10 mouse cellular contexts compared by ENCODE assay signal in genomic region chr17:22876316-22876715, GRCm38 (mm10). TPM values are rescaled to one million over a fixed set of nuclear protein-coding genes. Genes with fewer than 3 reads are reported as not detected.
DNase-seq lines count a peak whose midpoint lies in the region; ATAC-seq and TF ChIP-seq lines count a peak whose summit lies in the region.
"Had no signal": no experiment of that assay in that cellular context is flagged by ENCODE, and none has a peak within 500 bp of the region (broad histone marks: within the 10 kb centered on the region; RNA-seq: fewer than 3 reads in every experiment).

No protein-coding gene starts in this region.

- H3K27ac ChIP-seq in hindbrain, embryonic 14.5 days, result no peak overlapping the region
- H3K27ac ChIP-seq in hindbrain, embryonic 12.5 days, result no peak overlapping the region
- no peak overlapping the region for H3K27ac ChIP-seq in liver, embryonic 16.5 days (ENCODE audit: low read length)
- H3K27ac ChIP-seq: heart, adult 2 months; macrophage had no signal

- no peak for TF ChIP-seq CTCF in brain, embryonic 14.5 days (IDR thresholded peaks at IDR 0.05; ENCODE audit: borderline replicate concordance, extremely low read depth, insufficient read depth, insufficient read length)

- H3K4me1 ChIP-seq in hindbrain, embryonic 14.5 days (replicated peaks; ENCODE audit: control insufficient read depth, insufficient read depth, low read length), result no peaks in the 10 kb centered on the region
- no peaks in the 10 kb centered on the region for H3K4me1 ChIP-seq in hindbrain, embryonic 12.5 days
- no peaks in the 10 kb centered on the region for H3K4me1 ChIP-seq in liver, embryonic 16.5 days (ENCODE audit: control insufficient read depth, low read depth, low read length)

- H3K9me3 ChIP-seq in hindbrain, embryonic 14.5 days (ENCODE audit: control insufficient read depth, low read length), result 0 out of 2 replicates have a peak, but pooled peaks cover 4% of the 10 kb centered on the region
- peaks cover 6% of the 10 kb centered on the region for H3K9me3 ChIP-seq in hindbrain, embryonic 12.5 days (replicated peaks)
- no peaks in the 10 kb centered on the region for H3K9me3 ChIP-seq in liver, embryonic 16.5 days (replicated peaks; ENCODE audit: control insufficient read depth, low read length)

- H3K27me3 ChIP-seq in hindbrain, embryonic 14.5 days (ENCODE audit: control insufficient read depth, insufficient read depth, low read length), result no peaks in the 10 kb centered on the region
- H3K27me3 ChIP-seq in hindbrain, embryonic 12.5 days, result no peaks in the 10 kb centered on the region
- H3K27me3 ChIP-seq in liver, embryonic 16.5 days (ENCODE audit: control insufficient read depth, insufficient read depth, low read depth, low read length), result no peaks in the 10 kb centered on the region

- no peak for ATAC-seq in hindbrain, embryonic 14.5 days (ENCODE audit: low FRiP score)
- ATAC-seq in hindbrain, embryonic 12.5 days (ENCODE audit: low FRiP score), result no peak
- ATAC-seq in CD4-positive, CD25-positive, alpha-beta regulatory T cell, adult 4 months, result peak; percentile 47
- ATAC-seq in liver, embryonic 16.5 days (ENCODE audit: low read depth), result peak; percentile 69; the same call in 1 of the 2 replicates

- H3K4me2 ChIP-seq in hindbrain, embryonic 14.5 days (replicated peaks), result no peak overlapping the region
- no peak overlapping the region for H3K4me2 ChIP-seq in hindbrain, embryonic 12.5 days (replicated peaks)
- no peak overlapping the region for H3K4me2 ChIP-seq in liver, embryonic 16.5 days (ENCODE audit: low read depth, low read length)

- intact Hi-C loops in left cerebral cortex, postnatal 4 days (cut with DNase I), result no loop called here

- H3K9ac ChIP-seq in hindbrain, embryonic 14.5 days, result no peak overlapping the region
- H3K9ac ChIP-seq in hindbrain, embryonic 12.5 days, result no peak overlapping the region
- no peak overlapping the region for H3K9ac ChIP-seq in liver, embryonic 16.5 days (ENCODE audit: low read depth, low read length)

- H3K36me3 ChIP-seq in hindbrain, embryonic 14.5 days (replicated peaks; ENCODE audit: control insufficient read depth, insufficient read depth), result no peaks in the 10 kb centered on the region
- no peaks in the 10 kb centered on the region for H3K36me3 ChIP-seq in hindbrain, embryonic 12.5 days
- H3K36me3 ChIP-seq in liver, embryonic 16.5 days (ENCODE audit: control insufficient read depth, insufficient read depth), result no peaks in the 10 kb centered on the region

- H3K4me3 ChIP-seq in hindbrain, embryonic 14.5 days (replicated peaks; ENCODE audit: low read length), result no peak overlapping the region
- no peak overlapping the region for H3K4me3 ChIP-seq in hindbrain, embryonic 12.5 days
- no peak overlapping the region for H3K4me3 ChIP-seq in liver, embryonic 16.5 days (ENCODE audit: low read depth, low read length)
- H3K4me3 ChIP-seq: heart, adult 2 months had no signal

- no peak for TF ChIP-seq POLR2A in brain, embryonic 14.5 days (IDR thresholded peaks at IDR 0.05; ENCODE audit: borderline replicate concordance, extremely low read depth, insufficient read depth, insufficient read length, poor library complexity, severe bottlenecking)

- peak; percentile 36 for DNase-seq in hindbrain, embryonic 14.5 days (ENCODE audit: low spot score)
- DNase-seq in brain, embryonic 14.5 days (ENCODE audit: low read depth), result peak; percentile 23
- DNase-seq in thymus, postnatal 36 days, result no peak
- no peak for DNase-seq in layer of hippocampus, postnatal 36 days
- no peak for DNase-seq in left cerebral cortex, postnatal 4 days
- DNase-seq: heart, adult 2 months had no signal

- WGBS in hindbrain, embryonic 14.5 days, result 95% methylated on average over 20 of the region's 20 CpGs
- 87% methylated on average over 20 of the region's 20 CpGs for WGBS in hindbrain, embryonic 12.5 days
- 85% methylated on average over 20 of the region's 20 CpGs for WGBS in liver, embryonic 16.5 days (ENCODE audit: insufficient replicate concordance)

RNA-seq across cellular contexts. Expression of gene Zfp945, which starts 9.4 kb away (rescaled TPM):
- polyA plus RNA-seq in hindbrain, embryonic 14.5 days (2014; fragmentation: Nextera tagmentation; extraction: Ambion mirVana), result 23.2 and 24.4 TPM in 2 replicates
- 25.6 and 27.9 TPM in 2 replicates for polyA plus RNA-seq in hindbrain, embryonic 12.5 days (2016; fragmentation: Nextera tagmentation; extraction: Ambion mirVana)
- 10 to 100 TPM; 21.1 to 24.5 TPM for polyA plus RNA-seq in CD4-positive, CD25-positive, alpha-beta regulatory T cell, adult 4 months (2017; shearing (Covaris generic))
- polyA plus RNA-seq in brain, embryonic 14.5 days (2012; rRNA removed), result 11.0 and 11.3 TPM in 2 replicates
- polyA plus RNA-seq in liver, embryonic 16.5 days (2015; fragmentation: Nextera tagmentation; extraction: Ambion mirVana), result 2.2 and 2.4 TPM in 2 replicates
- 10 to 100 TPM in 1 of 2 experiments, 1 to 10 TPM in 1; 9.3 to 10.1 TPM for total RNA-seq in layer of hippocampus, postnatal 36 days (2021)
- total RNA-seq in left cerebral cortex, postnatal 4 days (2021), result 10 to 100 TPM; 21.8 to 23.1 TPM

Comparison
In these comparisons a context has a peak if more than half of its experiments do, and no peak if none do; other contexts are left out.
1. ATAC-seq: peak in CD4-positive, CD25-positive, alpha-beta regulatory T cell, adult 4 months (single experiment) and liver, embryonic 16.5 days (single experiment); none in hindbrain, embryonic 14.5 days (single experiment) and hindbrain, embryonic 12.5 days (single experiment).
2. DNase-seq: peak in hindbrain, embryonic 14.5 days (single experiment) and brain, embryonic 14.5 days (single experiment); none in thymus, postnatal 36 days (0 of 2), layer of hippocampus, postnatal 36 days (0 of 2) and left cerebral cortex, postnatal 4 days (single experiment).